Mouse (Mus musculus) C2C12 (cell line): Measurements from ENCODE around the gene Alpk3.
"Not testable (repeated sequence)": the region's sequence is repeated elsewhere in the genome, so short reads cannot be mapped to it uniquely, and the experiment has no call there.

Experiments
- CEBPB ChIP-seq: IDR thresholded peaks from one replicate; pipeline ENCODE4 v1.6.1; 2011; ENCODE audit warnings: low read depth, mild to moderate bottlenecking, control low read depth, moderate library complexity
- CTCF ChIP-seq: IDR thresholded peaks from one replicate; pipeline ENCODE4 v1.5.1; 2011; ENCODE audit not compliant: control insufficient read depth, insufficient read depth, insufficient read length
- MAX ChIP-seq: IDR thresholded peaks from one replicate; pipeline ENCODE4 v1.6.1; 2011; ENCODE audit warnings: mild to moderate bottlenecking, control low read depth
- MYOG ChIP-seq: IDR thresholded peaks from one replicate; pipeline ENCODE4 v1.6.1; 2011; ENCODE audit not compliant: control insufficient read depth, insufficient read length; ENCODE audit errors: extremely low read depth
- USF1 ChIP-seq: IDR thresholded peaks from one replicate; pipeline ENCODE4 v1.6.1; 2011; ENCODE audit warnings: low read depth, mild to moderate bottlenecking, control low read depth, moderate library complexity

DNA sequence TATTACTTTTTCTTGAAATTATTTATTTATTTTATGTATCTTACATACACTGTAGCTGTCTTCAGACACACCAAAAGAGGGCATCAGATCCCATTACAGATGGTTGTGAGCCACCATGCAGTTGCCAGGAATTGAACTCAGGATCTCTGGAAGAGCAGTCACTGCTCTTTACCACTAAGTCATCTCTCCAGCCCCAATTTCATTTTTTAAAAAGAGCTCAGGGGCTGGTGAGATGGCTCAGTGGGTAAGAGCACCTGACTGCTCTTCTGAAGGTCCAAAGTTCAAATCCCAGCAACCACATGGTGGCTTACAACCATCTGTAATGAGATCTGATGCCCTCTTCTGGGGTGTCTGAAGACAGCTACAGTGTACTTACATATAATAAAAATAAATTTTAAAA is 96.8 kb downstream of the Alpk3 start:
- not testable (repeated sequence) for TF ChIP-seq CTCF, MYOG, MAX, USF1, CEBPB
